Mouse (Mus musculus): ENCODE data around the gene Acoxl.

DNA sequence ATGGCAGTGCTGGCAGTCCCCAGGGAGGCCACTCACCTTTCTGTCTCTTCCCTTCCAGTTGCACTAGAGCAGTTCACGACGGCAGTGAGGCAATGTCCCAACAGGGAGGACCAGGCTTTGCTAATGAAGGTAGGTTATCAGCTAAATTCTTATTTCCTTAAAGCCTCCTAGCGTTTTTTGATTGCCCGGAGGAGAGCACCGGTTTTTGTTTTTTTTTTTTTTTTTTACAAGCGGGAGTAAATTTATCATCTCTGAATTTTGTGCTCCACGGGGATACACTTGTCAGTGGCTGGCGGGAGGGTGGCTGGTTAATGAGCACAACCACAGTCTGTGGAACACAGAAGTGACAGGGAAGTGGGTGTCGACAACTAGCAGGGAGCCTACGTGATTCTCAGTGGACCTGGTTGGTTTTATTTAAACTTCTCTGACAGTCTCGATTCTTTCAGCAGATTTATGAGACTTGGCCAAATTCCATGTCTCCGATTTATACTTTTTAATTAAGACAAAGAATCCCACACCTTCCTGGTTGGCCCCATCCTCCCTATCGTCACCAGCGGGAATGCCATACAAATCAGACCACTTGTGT, 247.7 kb downstream of the Acoxl start:
- TF ChIP-seq POLR2A (IDR thresholded peaks at IDR 0.05; ENCODE audit: low read depth, low read length) (no peak), CTCF (IDR thresholded peaks at IDR 0.05; ENCODE audit: extremely low read depth, insufficient read depth, insufficient read length, insufficient replicate concordance) (no peak)
